Mouse (Mus musculus): ENCODE measurements around the gene Dxo.

Dxo gene

GRCm38 (mm10) chr17:34881683-34882310 is 45.0 kb downstream of the Dxo start, which contains the start of gene Gm20547:
TSS of gene Gm20547 (minus strand) at chr17:34882042.
- DNase-seq, result no peak

GRCm38 (mm10) chr17:34883332-34883731 is 46.5 kb downstream of the Dxo start:
- DNase-seq, result no peak

GRCm38 (mm10) chr17:34884704-34885103 is 47.9 kb downstream of the Dxo start:
- no peak for DNase-seq

GRCm38 (mm10) chr17:34885615-34886014 is 48.8 kb downstream of the Dxo start:
- no peak for DNase-seq

GRCm38 (mm10) chr17:34887942-34888341 is 51.1 kb downstream of the Dxo start:
- no peak for DNase-seq
